Mouse (Mus musculus) CD8-positive naive resting alpha-beta T cell, adult 2 months (primary cell): ENCODE measurements around the gene Tmem117.

ENCODE experiments used
- DNase-seq, 2 experiments: peaks; one replicate each; pipeline ENCODE4 v3.0.0; 2022; ENCODE audit warnings: low read depth in 2 of 2, low spot score in 2 of 2

The Tmem117 gene

DNA sequence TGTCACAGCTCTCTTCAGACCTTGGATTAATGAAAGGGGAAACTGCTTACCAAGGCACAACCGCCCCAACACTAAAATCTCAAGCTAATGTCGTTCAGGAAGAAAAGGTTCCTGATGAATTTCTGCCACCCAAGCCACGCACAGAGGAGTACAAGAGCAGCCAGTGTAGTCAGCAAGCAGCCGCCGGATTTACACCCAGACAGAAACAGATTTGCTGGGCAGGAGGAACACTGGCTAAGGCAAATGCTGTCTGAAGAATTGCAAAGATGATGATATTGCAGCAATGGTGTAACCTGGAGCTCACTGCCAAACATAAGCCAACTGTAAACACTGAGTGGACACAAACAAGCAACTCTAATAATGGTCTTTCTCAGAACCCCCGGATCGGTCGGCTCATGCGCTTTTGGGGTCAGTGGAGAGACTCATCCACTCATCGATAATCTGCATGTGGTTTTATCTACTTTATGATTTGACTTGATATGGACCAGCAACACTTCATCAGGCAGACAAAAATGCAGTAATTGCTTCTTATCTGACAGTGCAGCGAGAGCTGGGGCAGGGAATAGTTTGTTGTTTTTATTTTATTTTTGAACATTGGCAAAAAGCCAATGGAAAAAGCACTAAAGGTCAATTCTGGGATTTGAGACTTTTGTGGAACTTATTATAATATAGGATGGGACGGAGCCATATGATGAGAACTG is 509.8 kb downstream of the Tmem117 start:
- DNase-seq: no peak

- no peak for DNase-seq
Measured at GRCm38 (mm10) chr15:95144131-95144530, 515.1 kb downstream of the Tmem117 start.

DNA sequence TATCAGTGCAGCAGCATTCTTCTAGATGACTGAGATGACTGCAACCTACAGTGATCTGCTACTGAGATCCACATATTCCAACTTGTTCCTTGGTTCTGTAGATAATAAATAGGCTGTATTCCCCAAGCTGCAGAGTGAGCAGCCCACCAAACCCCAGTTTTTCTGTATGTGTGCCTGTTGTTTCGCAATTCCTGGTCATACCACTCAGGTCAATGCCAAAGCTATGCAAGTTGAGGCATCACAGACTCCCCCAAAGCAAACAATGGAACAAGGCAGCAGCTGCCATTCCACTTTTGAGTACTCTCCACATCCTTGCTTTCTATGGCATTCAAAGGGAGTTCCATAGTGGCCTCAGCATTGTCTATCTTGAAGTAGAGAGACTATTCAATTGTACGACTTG is 516.1 kb downstream of the Tmem117 start:
- no peak for DNase-seq
